Mouse (Mus musculus) forebrain, postnatal 0 days (tissue): ENCODE results near the gene Rab3a. TPM values are rescaled to one million over a fixed set of nuclear protein-coding genes. Genes with fewer than 3 reads are reported as not detected.

Experiments
- ATAC-seq: fragments of 200-750 bp; cut with Nextera tagmentation; 2 replicates; pipeline ENCODE4 v1.8.0; 2017; ENCODE audit warnings: mild to moderate bottlenecking, moderate library complexity
- DNase-seq: peaks from one replicate; pipeline ENCODE4 v3.0.0-alpha.2; 2015
- H3K27ac ChIP-seq: fragments of 300-500 bp; sonication (generic); 2 replicates; pipeline ENCODE4 v1.5.1; 2014; ENCODE audit warnings: low read depth, mild to moderate bottlenecking, antibody characterized with exemption, low read length, moderate library complexity, mixed read lengths
- H3K27me3 ChIP-seq: fragments of 300-500 bp; sonication (generic); 2 replicates; pipeline ENCODE4 v1.6.1; 2014; ENCODE audit warnings: mild to moderate bottlenecking, low read length, mixed read lengths; ENCODE audit not compliant: insufficient read depth
- H3K36me3 ChIP-seq: fragments of 300-500 bp; sonication (generic); 2 replicates; pipeline ENCODE4 v1.6.1; 2014; ENCODE audit warnings: mild to moderate bottlenecking, moderate library complexity; ENCODE audit not compliant: insufficient read depth
- H3K4me1 ChIP-seq: fragments of 300-500 bp; sonication (generic); 2 replicates; pipeline ENCODE4 v1.6.1; 2014; ENCODE audit warnings: antibody characterized with exemption; ENCODE audit not compliant: insufficient read depth
- H3K4me2 ChIP-seq: fragments of 300-500 bp; sonication (generic); 2 replicates; pipeline ENCODE4 v1.6.1; 2014; ENCODE audit warnings: low read depth, mild to moderate bottlenecking, moderate library complexity
- H3K4me3 ChIP-seq: fragments of 300-500 bp; sonication (generic); 2 replicates; pipeline ENCODE4 v1.5.1; 2014; ENCODE audit warnings: low read depth, low read length, mixed read lengths
- H3K9ac ChIP-seq: fragments of 300-500 bp; sonication (generic); 2 replicates; pipeline ENCODE4 v1.6.1; 2014; ENCODE audit warnings: mild to moderate bottlenecking
- H3K9me3 ChIP-seq: fragments of 300-500 bp; sonication (generic); 2 replicates; pipeline ENCODE4 v1.6.1; 2016; ENCODE audit warnings: low read length
- CTCF ChIP-seq: sonication (generic); IDR thresholded peaks from 2 replicates; pipeline ENCODE4 v1.5.1; 2016; ENCODE audit warnings: antibody characterized with exemption, control low read depth, low read depth
- WGBS: fragments of 180-500 bp; shearing (Covaris S2); extraction: QIAGEN DNeasy Blood & Tissue Kit; methylation state at CpG from one replicate; pipeline ENCODE4 v1.1.7; 2014; 5-methylcytosine and 5-hydroxymethylcytosine counted together
- polyA plus RNA-seq: library from polyadenylated mRNA; unstranded; fragments of >200 nt; fragmentation: Nextera tagmentation; extraction: Ambion mirVana; gene quantifications from 2 replicates; pipeline ENCODE4 v1.2.1, GENCODE M21; 2015
- total RNA-seq: library from RNA; depleted of rRNA; stranded (reverse); fragments of >200 nt; gene quantifications from 2 replicates; pipeline ENCODE4 v1.2.3, GENCODE M21; 2014

The Rab3a gene
- total and polyA plus RNA-seq, 2 experiments from 2014 or later = 499 to 673 TPM

- DNase-seq (no peak), ATAC-seq (no peak)
- Histone ChIP-seq H3K4me1 (peaks cover 7% of the 10 kb centered on the region), H3K27me3 (no peaks in the 10 kb centered on the region), H3K27ac (no peak overlapping the region), H3K4me3 (no peak overlapping the region), H3K4me2 (no peak overlapping the region; the same call in 1 of the 2 replicates), H3K36me3 (peaks cover 32% of the 10 kb centered on the region), H3K9me3 (no peaks in the 10 kb centered on the region), H3K9ac (no peak overlapping the region)
- no peak for TF ChIP-seq CTCF
- 60% methylated on average over 19 of the region's 19 CpGs for WGBS
Observed at GRCm38 (mm10) chr8:70758616-70759561, 4.4 kb downstream of the Rab3a start.

GRCm38 (mm10) chr8:70760350-70760749 is 5.9 kb downstream of the Rab3a start:
- no peaks in the 10 kb centered on the region for H3K9me3 ChIP-seq
- peak overlapping the region; percentile 72 for H3K9ac ChIP-seq
- H3K27ac ChIP-seq = peak overlapping the region; percentile 73
- DNase-seq (no peak), ATAC-seq (peak; percentile 3)
- peak overlapping the region; percentile 56 for H3K4me3 ChIP-seq
- 1% methylated on average over 22 of the region's 22 CpGs for WGBS
- H3K27me3 ChIP-seq = no peaks in the 10 kb centered on the region
- peaks cover 32% of the 10 kb centered on the region for H3K36me3 ChIP-seq
- H3K4me2 ChIP-seq = peak overlapping the region; percentile 98
- H3K4me1 ChIP-seq = peaks cover 4% of the 10 kb centered on the region
- TF ChIP-seq CTCF = no peak

- Histone ChIP-seq H3K9me3 (no peaks in the 10 kb centered on the region), H3K4me2 (peak within 1 kb of the TSS; percentile 98), H3K27me3 (no peaks in the 10 kb centered on the region; the same call in 1 of the 2 replicates), H3K9ac (peak within 1 kb of the TSS; percentile 72), H3K27ac (peak within 1 kb of the TSS; percentile 73), H3K4me1 (no peaks in the 10 kb centered on the region), H3K4me3 (peak within 1 kb of the TSS; percentile 56), H3K36me3 (peaks cover 31% of the 10 kb centered on the region)
- ATAC-seq (peak; percentile 96), DNase-seq (peak; percentile 98)
- WGBS = 1% methylated on average over 54 of the region's 55 CpGs
- no peak for TF ChIP-seq CTCF
Observed at GRCm38 (mm10) chr8:70760775-70761406, 6.4 kb downstream of the Rab3a start, which contains the start of gene Mpv17l2. Gene Mpv17l2 (minus strand): TSS chr8:70760946.

- WGBS = 85% methylated on average over 1 of the region's 1 CpGs
- no peak for ATAC-seq
- H3K4me1 ChIP-seq = 0 out of 2 replicates have a peak, but pooled peaks cover 5% of the 10 kb centered on the region
Observed at GRCm38 (mm10) chr8:70762118-70762517, 7.6 kb downstream of the Rab3a start.

GRCm38 (mm10) chr8:70763354-70763753 is 8.9 kb downstream of the Rab3a start:
- WGBS = 5% methylated on average over 3 of the region's 3 CpGs
- peaks cover 19% of the 10 kb centered on the region for H3K36me3 ChIP-seq
- DNase-seq (peak; percentile 41), ATAC-seq (no peak)
- H3K4me3 ChIP-seq = no peak overlapping the region
- peak; percentile 81 for TF ChIP-seq CTCF
- no peak overlapping the region for H3K27ac ChIP-seq
- H3K4me1 ChIP-seq = 0 out of 2 replicates have a peak, but pooled peaks cover 5% of the 10 kb centered on the region
- H3K27me3 ChIP-seq = no peaks in the 10 kb centered on the region; the same call in 1 of the 2 replicates
- no peak overlapping the region for H3K9ac ChIP-seq
- H3K4me2 ChIP-seq = no peak overlapping the region
- no peaks in the 10 kb centered on the region for H3K9me3 ChIP-seq

More at GRCm38 (mm10) chr8:70762118-70762517, 7.6 kb downstream of the Rab3a start:
- Histone ChIP-seq H3K9ac (no peak overlapping the region), H3K4me3 (no peak overlapping the region), H3K36me3 (peaks cover 19% of the 10 kb centered on the region), H3K27ac (no peak overlapping the region), H3K4me2 (no peak overlapping the region), H3K9me3 (no peaks in the 10 kb centered on the region), H3K27me3 (no peaks in the 10 kb centered on the region; the same call in 1 of the 2 replicates)
- no peak for TF ChIP-seq CTCF
- DNase-seq = no peak

GRCm38 (mm10) chr8:70764026-70764425 is 9.5 kb downstream of the Rab3a start:
- ATAC-seq (no peak), DNase-seq (no peak)
- Histone ChIP-seq H3K27me3 (no peaks in the 10 kb centered on the region; the same call in 1 of the 2 replicates), H3K9me3 (no peaks in the 10 kb centered on the region), H3K36me3 (peaks cover 20% of the 10 kb centered on the region), H3K4me3 (no peak overlapping the region), H3K4me1 (0 out of 2 replicates have a peak, but pooled peaks cover 5% of the 10 kb centered on the region), H3K4me2 (no peak overlapping the region), H3K9ac (no peak overlapping the region), H3K27ac (no peak overlapping the region)
- TF ChIP-seq CTCF = no peak
- WGBS = 87% methylated on average over 8 of the region's 8 CpGs
